Comparison of ENCODE assay signal across 8 mouse cellular contexts in genomic region chr4:150031234-150031890, GRCm38 (mm10). TPM values are rescaled to one million over a fixed set of nuclear protein-coding genes. Genes with fewer than 3 reads are reported as not detected.
DNase-seq lines count a peak whose midpoint lies in the region; ATAC-seq and TF ChIP-seq lines count a peak whose summit lies in the region.

No protein-coding gene starts in this region.

- H3K36me3 ChIP-seq in heart, adult 2 months (ENCODE audit: control insufficient read depth, insufficient read depth, low read length): no peaks in the 10 kb centered on the region
- no peaks in the 10 kb centered on the region for H3K36me3 ChIP-seq in heart, embryonic 14.5 days (ENCODE audit: control insufficient read depth, insufficient read depth, low read length)
- H3K36me3 ChIP-seq in neural tube, embryonic 12.5 days: no peaks in the 10 kb centered on the region

- H3K27ac ChIP-seq in heart, adult 2 months: no peak overlapping the region
- no peak overlapping the region for H3K27ac ChIP-seq in heart, embryonic 14.5 days (replicated peaks in 1 of 2; ENCODE audit: control insufficient read depth in 1 of 2, insufficient read depth in 1 of 2, low read depth in 2 of 2, low read length in 2 of 2)
- no peak overlapping the region for H3K27ac ChIP-seq in neural tube, embryonic 12.5 days

- peak overlapping the region; percentile 98 for H3K4me2 ChIP-seq in heart, embryonic 14.5 days (ENCODE audit: low read length)
- peak overlapping the region; percentile 71 for H3K4me2 ChIP-seq in neural tube, embryonic 12.5 days (replicated peaks)

- ATAC-seq in heart, embryonic 14.5 days (ENCODE audit: insufficient number of reproducible peaks, insufficient read depth, low FRiP score, low read depth): no peak
- ATAC-seq in neural tube, embryonic 12.5 days (ENCODE audit: low FRiP score, low read depth): no peak
- ATAC-seq in inflammation-experienced regulatory T-cells, adult 6 months: no peak
- ATAC-seq in CD4-positive, CD25-positive, alpha-beta regulatory T cell, adult 4 months: no peak

- 27% methylated on average over 14 of the region's 14 CpGs for WGBS in heart, adult 2 months
- WGBS in heart, embryonic 14.5 days: 27% methylated on average over 14 of the region's 14 CpGs
- WGBS in neural tube, embryonic 12.5 days: 25% methylated on average over 14 of the region's 14 CpGs

- no peaks in the 10 kb centered on the region for H3K9me3 ChIP-seq in heart, embryonic 14.5 days (ENCODE audit: control insufficient read depth, low read length)
- H3K9me3 ChIP-seq in neural tube, embryonic 12.5 days: no peaks in the 10 kb centered on the region

- intact Hi-C loops in heart, adult 2 months (cut with DNase I): no loop called here
- intact Hi-C loops in heart, postnatal 25 days (cut with DNase I): no loop called here

- H3K27me3 ChIP-seq in heart, adult 2 months (ENCODE audit: control insufficient read depth, insufficient read depth, low read length): peaks cover 6% of the 10 kb centered on the region
- H3K27me3 ChIP-seq in heart, embryonic 14.5 days (ENCODE audit: control insufficient read depth, insufficient read depth, low read length): peaks cover 77% of the 10 kb centered on the region
- H3K27me3 ChIP-seq in neural tube, embryonic 12.5 days (replicated peaks): peaks cover 82% of the 10 kb centered on the region

- no peak for TF ChIP-seq POLR2A in heart, adult 2 months (IDR thresholded peaks at IDR 0.05; ENCODE audit: insufficient read depth, low read depth, low read length)

- no peak overlapping the region for H3K9ac ChIP-seq in heart, adult 2 months (ENCODE audit: low read depth, low read length)
- peak overlapping the region; percentile 70; the same call in 1 of the 2 replicates for H3K9ac ChIP-seq in heart, embryonic 14.5 days (ENCODE audit: low read length)
- H3K9ac ChIP-seq in neural tube, embryonic 12.5 days: no peak overlapping the region

- no peak for TF ChIP-seq CTCF in heart, adult 2 months (IDR thresholded peaks at IDR 0.05)

- peak overlapping the region; percentile 48 for H3K4me3 ChIP-seq in heart, adult 2 months
- peak overlapping the region; percentile 56 to 58 for H3K4me3 ChIP-seq in heart, embryonic 14.5 days (ENCODE audit: control insufficient read depth in 1 of 2, insufficient read depth in 1 of 2, low read depth in 1 of 2, low read length in 2 of 2)
- peak overlapping the region; percentile 37 for H3K4me3 ChIP-seq in neural tube, embryonic 12.5 days

- peaks cover 1% of the 10 kb centered on the region for H3K4me1 ChIP-seq in heart, adult 2 months (ENCODE audit: control insufficient read depth, insufficient read depth, low read length)
- peaks cover 10 to 25% of the 10 kb centered on the region in 2 experiments for H3K4me1 ChIP-seq in heart, embryonic 14.5 days (ENCODE audit: control insufficient read depth in 2 of 2, insufficient read depth in 2 of 2, low read length in 2 of 2)
- peaks cover 31% of the 10 kb centered on the region for H3K4me1 ChIP-seq in neural tube, embryonic 12.5 days

- no peaks in the 10 kb centered on the region for H3K79me2 ChIP-seq in heart, adult 2 months (replicated peaks; ENCODE audit: control insufficient read depth, insufficient read depth, low read length)

- peak in 1 of 2 experiments; percentile 36 for DNase-seq in heart, adult 2 months
- no peak for DNase-seq in heart, postnatal 25 days (ENCODE audit: low spot score)
- DNase-seq in cerebellum, adult 11-12 months: peak; percentile 85
- DNase-seq in kidney, postnatal 25 days: peak; percentile 64 to 72

- TF ChIP-seq EP300 in heart, adult 2 months (IDR thresholded peaks at IDR 0.05; ENCODE audit: insufficient read depth, low read depth, low read length): no peak

RNA-seq across cellular contexts. Expression of gene H6pd, which starts 22.5 kb away (rescaled TPM):
- 10 to 100 TPM; 39.0 to 44.2 TPM for total RNA-seq in heart, adult 2 months (2021)
- polyA plus RNA-seq in heart, adult 2 months (2012; rRNA removed): 27.4 and 29.5 TPM in 2 replicates
- 10 to 100 TPM; 39.8 to 45.4 TPM for total RNA-seq in heart, postnatal 25 days (2021)
- 8.6 and 8.9 TPM in 2 replicates for polyA plus RNA-seq in heart, embryonic 14.5 days (2014; fragmentation: Nextera tagmentation; extraction: Ambion mirVana)
- 3.3 and 4.0 TPM in 2 replicates for polyA plus RNA-seq in neural tube, embryonic 12.5 days (2016; fragmentation: Nextera tagmentation; extraction: Ambion mirVana)
- polyA plus RNA-seq in inflammation-experienced regulatory T-cells, adult 6 months (2017; shearing (Covaris generic)): 1 to 10 TPM; 4.1 to 5.9 (median 5.0) TPM
- polyA plus RNA-seq in CD4-positive, CD25-positive, alpha-beta regulatory T cell, adult 4 months (2017; shearing (Covaris generic)): 1 to 10 TPM; 4.1 to 4.4 TPM

RNA-seq across cellular contexts. Expression of gene Gpr157, which starts 55.8 kb away (rescaled TPM):
- 10 to 100 TPM; 34.2 to 42.4 TPM for total RNA-seq in heart, adult 2 months (2021)
- 21.8 and 29.2 TPM in 2 replicates for polyA plus RNA-seq in heart, adult 2 months (2012; rRNA removed)
- 10 to 100 TPM; 34.8 to 37.8 TPM for total RNA-seq in heart, postnatal 25 days (2021)
- 2.2 TPM in 2 replicates for polyA plus RNA-seq in heart, embryonic 14.5 days (2014; fragmentation: Nextera tagmentation; extraction: Ambion mirVana)
- 0.65 and 1.0 TPM in 2 replicates for polyA plus RNA-seq in neural tube, embryonic 12.5 days (2016; fragmentation: Nextera tagmentation; extraction: Ambion mirVana)
- polyA plus RNA-seq in inflammation-experienced regulatory T-cells, adult 6 months (2017; shearing (Covaris generic)): under 1 TPM; 0.16 to 0.36 (median 0.33) TPM
- under 1 TPM; 0.15 to 0.30 TPM for polyA plus RNA-seq in CD4-positive, CD25-positive, alpha-beta regulatory T cell, adult 4 months (2017; shearing (Covaris generic))
